Mouse (Mus musculus): ENCODE results near the gene Vps51. TPM values are rescaled to one million over a fixed set of nuclear protein-coding genes. Genes with fewer than 3 reads are reported as not detected.

Vps51 gene
- total and polyA plus RNA-seq, 2 experiments from 2014 or later = 32.5 to 55.2 TPM

DNA sequence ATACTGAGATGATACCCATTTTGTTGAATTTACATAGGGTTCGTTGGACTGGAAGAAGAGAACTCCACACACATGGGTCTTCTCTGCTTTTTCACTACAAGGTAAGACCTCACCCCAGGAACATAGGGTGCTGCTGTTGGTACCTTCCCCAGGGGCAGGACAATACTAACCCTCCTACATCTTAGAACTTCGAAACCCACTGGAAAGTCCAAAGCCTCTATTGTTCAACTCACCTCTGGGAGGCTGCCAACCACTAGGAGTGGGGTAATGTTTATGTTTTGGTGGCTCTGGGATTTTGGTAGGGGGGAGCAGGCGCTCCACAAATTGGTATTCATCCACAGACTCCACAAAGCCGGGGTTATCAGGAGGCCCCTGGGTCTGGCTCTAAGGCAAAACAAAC is 20.3 kb downstream of the Vps51 start:
- DNase-seq (ENCODE audit: low spot score) = no peak
- Histone ChIP-seq H3K9me3 (replicated peaks; ENCODE audit: control insufficient read depth, low read length) (no peaks in the 10 kb centered on the region), H3K36me3 (replicated peaks; ENCODE audit: control insufficient read depth, insufficient read depth, low read length) (peaks cover 52% of the 10 kb centered on the region), H3K27me3 (ENCODE audit: control insufficient read depth, insufficient read depth, low read length) (no peaks in the 10 kb centered on the region), H3K4me3 (ENCODE audit: low read depth, low read length) (peak overlapping the region; percentile 90), H3K9ac (replicated peaks; ENCODE audit: low read depth, low read length) (peak overlapping the region; percentile 85; the same call in 1 of the 2 replicates), H3K4me1 (ENCODE audit: control insufficient read depth, insufficient read depth) (peaks cover 23% of the 10 kb centered on the region), H3K27ac (ENCODE audit: low read depth) (no peak overlapping the region), H3K4me2 (ENCODE audit: low read depth, low read length) (peak overlapping the region; percentile 88)
- 45% methylated on average over 4 of the region's 4 CpGs for WGBS
- no peak for ATAC-seq (ENCODE audit: insufficient read depth, low read depth)
- TF ChIP-seq CTCF (IDR thresholded peaks at IDR 0.05; ENCODE audit: low read depth) (no peak), EP300 (IDR thresholded peaks at IDR 0.05; ENCODE audit: low read depth) (no peak)

DNA sequence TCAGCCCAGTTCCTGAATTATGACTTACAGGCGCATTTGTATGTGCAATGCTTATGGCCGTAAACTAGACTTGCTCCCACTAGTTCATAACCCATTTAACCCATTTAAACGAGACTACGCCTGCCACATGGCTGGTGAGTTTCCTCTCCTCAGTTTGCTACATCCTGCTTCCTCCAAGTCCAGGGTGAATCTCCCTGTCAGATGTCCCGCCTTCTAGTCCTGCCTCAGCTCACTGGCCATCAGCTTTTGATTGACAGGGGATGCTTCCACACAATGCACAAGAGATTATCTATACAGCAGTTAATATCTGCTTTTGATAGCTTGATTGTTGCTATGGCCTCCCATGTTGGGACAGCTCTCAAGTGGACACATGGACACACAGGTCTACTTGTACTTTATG is 22.7 kb downstream of the Vps51 start:
- peaks cover 71% of the 10 kb centered on the region for H3K36me3 ChIP-seq (replicated peaks; ENCODE audit: control insufficient read depth, insufficient read depth, low read length)
- H3K27me3 ChIP-seq (ENCODE audit: control insufficient read depth, insufficient read depth, low read length) = no peaks in the 10 kb centered on the region
- TF ChIP-seq CTCF (IDR thresholded peaks at IDR 0.05; ENCODE audit: low read depth) (no peak), EP300 (IDR thresholded peaks at IDR 0.05; ENCODE audit: low read depth) (no peak)
- no peaks in the 10 kb centered on the region for H3K9me3 ChIP-seq (replicated peaks; ENCODE audit: control insufficient read depth, low read length)
- no peak overlapping the region for H3K4me2 ChIP-seq (ENCODE audit: low read depth, low read length)
- no peak overlapping the region for H3K4me3 ChIP-seq (ENCODE audit: low read depth, low read length)
- ATAC-seq (ENCODE audit: insufficient read depth, low read depth) = no peak
- H3K27ac ChIP-seq (ENCODE audit: low read depth) = no peak overlapping the region
- H3K4me1 ChIP-seq (ENCODE audit: control insufficient read depth, insufficient read depth) = peaks cover 19% of the 10 kb centered on the region
- DNase-seq (ENCODE audit: low spot score) = no peak
- H3K9ac ChIP-seq (replicated peaks; ENCODE audit: low read depth, low read length) = no peak overlapping the region
- 74% methylated on average over 5 of the region's 5 CpGs for WGBS

DNA sequence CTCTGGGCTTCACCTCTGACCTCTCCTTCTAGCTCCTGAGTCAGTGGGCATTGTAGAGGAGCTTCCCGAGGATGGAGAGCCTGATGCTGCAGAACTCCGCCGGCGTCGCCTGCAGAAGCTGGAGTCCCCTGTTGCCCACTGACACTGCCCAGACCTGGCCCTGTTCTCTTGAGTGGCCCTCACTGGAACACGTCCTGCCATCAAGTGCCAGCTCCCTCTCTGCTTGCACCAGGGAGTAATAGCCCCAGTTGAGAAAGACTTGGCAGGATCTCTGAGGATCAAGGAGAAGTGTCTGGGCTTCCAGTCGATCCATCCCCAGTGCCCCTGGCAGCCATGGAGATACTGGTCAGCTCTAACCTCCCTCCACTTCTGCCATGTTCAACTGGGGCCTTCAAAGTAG is 24.5 kb downstream of the Vps51 start:
- H3K4me1 ChIP-seq (ENCODE audit: control insufficient read depth, insufficient read depth) = peaks cover 18% of the 10 kb centered on the region
- 66% methylated on average over 7 of the region's 7 CpGs for WGBS
- H3K9me3 ChIP-seq (replicated peaks; ENCODE audit: control insufficient read depth, low read length) = no peaks in the 10 kb centered on the region
- no peak for ATAC-seq (ENCODE audit: insufficient read depth, low read depth)
- no peak overlapping the region for H3K27ac ChIP-seq (ENCODE audit: low read depth)
- no peaks in the 10 kb centered on the region for H3K27me3 ChIP-seq (ENCODE audit: control insufficient read depth, insufficient read depth, low read length)
- no peak for DNase-seq (ENCODE audit: low spot score)
- no peak overlapping the region for H3K4me3 ChIP-seq (ENCODE audit: low read depth, low read length)
- no peak overlapping the region for H3K4me2 ChIP-seq (ENCODE audit: low read depth, low read length)
- H3K9ac ChIP-seq (replicated peaks; ENCODE audit: low read depth, low read length) = no peak overlapping the region
- peaks cover 77% of the 10 kb centered on the region for H3K36me3 ChIP-seq (replicated peaks; ENCODE audit: control insufficient read depth, insufficient read depth, low read length)
- no peak for TF ChIP-seq CTCF (IDR thresholded peaks at IDR 0.05; ENCODE audit: low read depth)
- no peak for TF ChIP-seq EP300 (IDR thresholded peaks at IDR 0.05; ENCODE audit: low read depth)

DNA sequence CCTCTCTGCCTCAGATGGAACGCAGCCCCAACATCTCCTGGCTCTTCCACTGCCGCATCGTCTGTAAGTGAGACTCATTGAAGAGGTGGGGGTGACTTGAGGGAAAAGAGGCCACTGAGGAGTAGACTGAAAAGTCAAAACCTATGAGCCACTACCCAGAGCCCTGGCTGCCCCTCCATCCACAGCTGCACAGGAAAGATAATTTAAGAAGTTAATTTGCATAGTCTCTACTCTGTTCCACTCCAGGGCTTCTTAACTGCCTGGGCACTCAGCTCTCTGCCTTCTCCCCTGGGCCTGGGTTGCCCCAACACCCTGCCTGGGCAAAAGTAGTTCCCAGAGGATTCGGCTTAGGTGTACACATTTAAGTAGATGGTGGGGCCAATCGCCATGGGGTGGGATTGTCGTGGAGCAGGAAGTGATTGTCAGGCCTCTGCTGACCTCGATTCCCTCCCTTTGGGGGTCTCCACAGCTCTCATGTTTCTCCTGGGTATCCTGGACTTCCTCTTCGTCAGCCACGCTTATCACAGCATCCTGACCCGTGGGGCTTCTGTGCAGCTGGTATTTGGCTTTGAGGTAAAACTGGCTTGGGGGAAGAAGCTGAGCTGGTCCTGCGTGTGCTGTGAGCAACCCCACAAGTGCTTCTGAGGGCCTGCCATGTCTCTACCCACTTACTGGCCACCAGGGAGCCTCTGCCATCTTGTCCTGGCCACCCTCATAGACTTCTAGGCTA is 28.2 kb downstream of the Vps51 start:
- H3K4me1 ChIP-seq (ENCODE audit: control insufficient read depth, insufficient read depth) = peaks cover 15% of the 10 kb centered on the region

DNA sequence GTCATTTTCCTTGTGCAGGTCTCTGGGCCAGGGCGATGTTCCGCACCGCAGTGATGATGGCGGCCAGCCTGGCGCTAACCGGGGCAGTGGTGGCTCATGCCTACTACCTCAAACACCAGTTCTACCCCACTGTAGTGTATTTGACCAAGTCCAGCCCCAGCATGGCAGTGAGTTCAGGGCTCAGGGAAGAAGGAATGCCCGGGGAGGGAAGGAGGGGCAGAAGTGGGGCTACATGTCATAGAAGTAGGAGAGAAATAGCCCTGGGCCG is 29.2 kb downstream of the Vps51 start:
- H3K4me2 ChIP-seq (ENCODE audit: low read depth, low read length) = peak overlapping the region; percentile 97
- peak overlapping the region; percentile 73 for H3K4me3 ChIP-seq (ENCODE audit: low read depth, low read length)
- H3K9me3 ChIP-seq (replicated peaks; ENCODE audit: control insufficient read depth, low read length) = no peaks in the 10 kb centered on the region
- TF ChIP-seq EP300 (IDR thresholded peaks at IDR 0.05; ENCODE audit: low read depth) (no peak), CTCF (IDR thresholded peaks at IDR 0.05; ENCODE audit: low read depth) (no peak)
- ATAC-seq (ENCODE audit: insufficient read depth, low read depth) = no peak
- H3K27ac ChIP-seq (ENCODE audit: low read depth) = no peak overlapping the region
- no peaks in the 10 kb centered on the region for H3K27me3 ChIP-seq (ENCODE audit: control insufficient read depth, insufficient read depth, low read length)
- H3K4me1 ChIP-seq (ENCODE audit: control insufficient read depth, insufficient read depth) = peaks cover 15% of the 10 kb centered on the region
- 74% methylated on average over 8 of the region's 8 CpGs for WGBS
- DNase-seq (ENCODE audit: low spot score) = no peak
- peaks cover 48% of the 10 kb centered on the region for H3K36me3 ChIP-seq (replicated peaks; ENCODE audit: control insufficient read depth, insufficient read depth, low read length)
- H3K9ac ChIP-seq (replicated peaks; ENCODE audit: low read depth, low read length) = peak overlapping the region; percentile 88

More for the DNA sequence above, 28.2 kb downstream of the Vps51 start:
- Histone ChIP-seq H3K36me3 (replicated peaks; ENCODE audit: control insufficient read depth, insufficient read depth, low read length) (peaks cover 59% of the 10 kb centered on the region), H3K4me2 (ENCODE audit: low read depth, low read length) (no peak overlapping the region), H3K9me3 (replicated peaks; ENCODE audit: control insufficient read depth, low read length) (no peaks in the 10 kb centered on the region), H3K4me3 (ENCODE audit: low read depth, low read length) (no peak overlapping the region), H3K27ac (ENCODE audit: low read depth) (no peak overlapping the region), H3K9ac (replicated peaks; ENCODE audit: low read depth, low read length) (no peak overlapping the region), H3K27me3 (ENCODE audit: control insufficient read depth, insufficient read depth, low read length) (no peaks in the 10 kb centered on the region)
- no peak for DNase-seq (ENCODE audit: low spot score)
- WGBS = 81% methylated on average over 11 of the region's 11 CpGs
- TF ChIP-seq CTCF (IDR thresholded peaks at IDR 0.05; ENCODE audit: low read depth) (no peak), EP300 (IDR thresholded peaks at IDR 0.05; ENCODE audit: low read depth) (no peak)
- no peak for ATAC-seq (ENCODE audit: insufficient read depth, low read depth)

Data from heart, postnatal 0 days (tissue).